Mouse (Mus musculus): ENCODE data around the gene Sulf2.

The Sulf2 gene

GRCm38 (mm10) chr2:166119992-166120391, 35.5 kb downstream of the Sulf2 start:
- no peak for DNase-seq (ENCODE audit: inconsistent ontology term)

DNA sequence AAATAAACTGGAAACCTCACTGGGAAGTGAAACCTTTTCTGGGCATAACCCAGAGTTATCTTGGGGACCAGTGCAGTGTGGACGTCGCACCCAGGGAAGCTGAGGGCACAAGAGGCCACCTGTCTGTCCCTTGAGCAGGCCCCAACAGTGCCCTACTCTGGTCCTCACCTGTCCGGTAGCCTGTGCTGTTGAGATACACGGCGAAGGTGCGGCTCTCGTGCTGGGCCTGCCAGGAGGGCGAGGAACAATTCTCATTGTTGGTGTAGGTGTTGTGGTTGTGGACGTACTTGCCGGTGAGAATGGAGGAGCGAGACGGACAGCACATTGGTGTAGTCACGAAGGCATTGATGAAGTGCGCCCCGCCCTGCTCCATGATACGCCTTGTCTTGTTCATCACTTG, 38.8 kb downstream of the Sulf2 start:
- no peak for DNase-seq (ENCODE audit: inconsistent ontology term)

GRCm38 (mm10) chr2:166116278-166116608, 39.2 kb downstream of the Sulf2 start:
- no peak for DNase-seq (ENCODE audit: inconsistent ontology term)

- DNase-seq (ENCODE audit: inconsistent ontology term): peak; percentile 71
These were observed 39.7 kb downstream of the Sulf2 start for GRCm38 (mm10) chr2:166115571-166116277.

DNA sequence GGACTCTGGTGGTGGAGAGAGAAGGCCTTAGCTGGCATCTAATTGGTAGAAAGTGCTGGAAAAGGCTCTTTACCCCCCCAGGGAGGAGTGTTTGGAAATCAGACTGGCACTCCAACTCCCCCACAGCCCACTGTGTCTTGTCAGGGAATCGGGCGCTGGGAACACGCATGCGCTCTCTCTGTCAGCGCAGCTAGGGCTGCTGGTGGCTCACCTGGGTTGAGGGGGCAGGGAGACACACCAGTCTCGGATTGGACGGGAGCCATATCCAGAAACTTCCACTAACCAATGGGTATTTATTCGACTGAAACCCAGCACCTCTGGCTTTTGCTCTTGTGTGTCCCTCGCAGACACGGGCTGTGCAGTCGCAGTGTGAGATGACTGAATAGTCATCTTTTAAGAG, 42.5 kb downstream of the Sulf2 start:
- no peak for DNase-seq (ENCODE audit: inconsistent ontology term)

- DNase-seq (ENCODE audit: inconsistent ontology term): no peak
These were observed 43.6 kb downstream of the Sulf2 start for GRCm38 (mm10) chr2:166111831-166112250.

DNA sequence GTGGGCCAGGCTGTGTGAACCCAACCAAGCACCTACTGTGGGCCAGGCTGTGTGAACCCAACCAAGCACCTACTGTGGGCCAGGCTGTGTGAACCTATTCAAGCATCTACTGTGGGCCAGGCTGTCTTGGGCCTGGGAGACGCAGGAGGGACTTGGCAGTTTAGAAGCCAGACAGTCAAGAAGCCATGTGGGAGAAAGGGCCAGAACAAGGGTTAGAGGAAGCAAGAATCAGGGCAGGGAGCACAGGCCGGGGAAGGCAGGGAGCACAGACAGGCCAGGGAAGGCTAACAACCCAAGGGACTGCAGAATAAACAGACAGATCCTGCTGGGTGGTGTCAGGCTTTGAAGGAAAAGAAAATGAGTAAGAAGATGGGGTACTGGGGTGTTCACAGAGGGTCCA, 44.2 kb downstream of the Sulf2 start:
- no peak for DNase-seq (ENCODE audit: inconsistent ontology term)

DNA sequence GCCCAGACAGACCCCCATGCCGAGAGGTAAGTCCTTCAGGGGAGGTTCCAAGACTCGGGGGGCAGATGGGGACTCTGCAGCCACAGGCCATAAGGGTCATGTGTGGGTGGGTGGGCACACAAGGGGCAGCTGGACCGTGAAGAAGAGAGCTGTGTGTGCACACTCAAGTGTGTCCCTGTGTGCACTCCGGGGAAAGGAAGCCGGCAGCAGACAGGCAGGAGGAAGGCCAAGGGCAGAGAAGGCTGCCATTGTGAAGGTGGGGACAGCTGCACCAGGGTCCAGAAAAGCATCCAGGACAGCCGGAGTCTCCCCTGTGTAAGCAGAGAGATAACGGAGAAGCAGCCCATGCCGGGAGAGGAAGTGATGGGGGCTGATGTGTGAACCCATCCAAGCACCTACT, 44.7 kb downstream of the Sulf2 start:
- no peak for DNase-seq (ENCODE audit: inconsistent ontology term)

- peak; percentile 47 for DNase-seq (ENCODE audit: inconsistent ontology term)
These were observed 47.1 kb downstream of the Sulf2 start for GRCm38 (mm10) chr2:166108326-166108725.

GRCm38 (mm10) chr2:166107911-166108310, 47.6 kb downstream of the Sulf2 start:
- DNase-seq (ENCODE audit: inconsistent ontology term): no peak

- DNase-seq (ENCODE audit: inconsistent ontology term): no peak
These were observed 48.8 kb downstream of the Sulf2 start for GRCm38 (mm10) chr2:166106631-166107030.

GRCm38 (mm10) chr2:166105911-166106310, 49.6 kb downstream of the Sulf2 start:
- DNase-seq (ENCODE audit: inconsistent ontology term): no peak

DNA sequence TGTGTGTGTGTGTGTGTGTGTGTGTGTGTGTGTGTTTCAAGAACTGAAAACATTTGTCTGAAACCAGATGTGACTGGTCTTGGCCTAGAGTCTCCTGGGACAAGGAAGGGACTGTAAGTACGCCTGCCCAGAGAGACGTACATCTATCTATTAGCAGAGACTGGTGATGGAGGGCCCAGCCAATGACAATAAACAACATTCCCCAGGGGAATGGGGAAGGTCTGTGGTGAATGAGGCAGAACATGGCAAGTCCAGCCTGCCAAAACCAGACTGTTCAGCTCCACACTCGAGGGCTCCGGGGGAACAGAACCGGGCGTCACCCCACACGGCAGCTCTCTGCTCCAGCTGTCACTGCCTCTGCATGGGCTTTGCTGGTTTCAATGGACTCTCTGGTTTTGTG, 52.6 kb downstream of the Sulf2 start:
- no peak for DNase-seq (ENCODE audit: inconsistent ontology term)

DNA sequence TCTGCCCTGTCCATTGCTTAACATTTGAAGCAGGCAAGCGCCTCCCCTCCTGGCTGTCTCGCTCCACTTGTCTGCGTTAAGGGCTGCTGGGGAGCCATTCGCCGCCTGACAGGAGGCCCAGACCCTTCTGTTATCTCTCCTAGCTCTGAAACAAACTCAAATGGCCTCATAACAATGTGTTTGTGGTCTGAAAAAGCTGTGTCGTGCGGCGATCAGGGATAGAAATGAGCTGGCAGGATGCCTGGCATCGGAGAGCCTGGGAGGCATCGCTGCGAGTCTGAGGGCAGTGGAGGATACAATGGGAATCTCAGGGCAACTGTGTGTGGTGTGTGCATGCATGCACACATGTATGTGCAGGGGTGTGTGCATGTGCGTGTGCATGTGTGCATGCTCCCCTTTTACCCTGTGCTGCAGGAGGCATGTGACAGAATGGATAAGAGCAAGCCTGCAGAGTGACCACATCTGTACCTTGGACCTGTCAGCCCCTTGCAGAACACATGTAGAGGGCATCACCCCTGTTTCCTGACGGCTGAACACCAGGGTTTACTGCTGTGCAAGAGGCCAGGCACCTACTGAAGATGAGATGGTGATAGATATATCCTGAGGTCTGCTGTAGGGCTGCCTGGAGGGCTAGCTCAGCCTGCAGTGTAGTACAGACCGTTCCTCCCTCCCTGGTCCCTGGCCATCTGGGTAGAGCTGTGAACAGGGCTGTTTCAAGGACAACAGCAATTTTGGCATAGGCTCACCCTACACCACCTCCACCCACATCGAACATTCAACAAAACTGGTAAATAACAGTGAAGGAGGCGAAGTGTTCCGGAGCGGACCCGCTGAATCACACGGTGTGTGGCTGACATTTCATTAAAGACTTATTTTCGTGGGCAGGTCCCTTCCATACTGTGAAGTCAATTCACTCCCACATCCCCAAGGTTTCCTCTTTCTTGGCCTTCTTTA, 54.9 kb downstream of the Sulf2 start:
- peak; percentile 37 for DNase-seq (ENCODE audit: inconsistent ontology term)

GRCm38 (mm10) chr2:166098292-166098933, 57.0 kb downstream of the Sulf2 start:
- DNase-seq (ENCODE audit: inconsistent ontology term): no peak

GRCm38 (mm10) chr2:166097443-166098291, 57.8 kb downstream of the Sulf2 start:
- DNase-seq (ENCODE audit: inconsistent ontology term): no peak

DNA sequence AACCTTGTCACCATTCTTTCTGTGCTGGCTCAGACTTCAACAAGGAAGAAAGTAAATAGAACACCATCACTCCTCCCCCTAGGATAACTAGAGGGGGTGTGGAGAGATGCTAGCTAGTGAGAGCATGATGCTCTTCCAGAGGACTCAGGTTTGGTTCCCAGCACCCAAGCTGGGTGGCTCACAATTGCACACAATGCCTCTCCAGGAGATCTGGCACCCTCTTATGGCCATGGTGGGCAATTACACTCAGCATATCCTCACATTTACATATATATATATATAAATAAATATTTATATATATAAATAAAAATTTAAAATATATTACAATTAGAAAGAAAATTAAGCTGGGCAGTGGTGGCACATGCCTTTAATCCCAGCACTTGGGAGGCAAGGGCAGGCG, 58.6 kb downstream of the Sulf2 start:
- no peak for DNase-seq (ENCODE audit: inconsistent ontology term)

GRCm38 (mm10) chr2:166096300-166096699, 59.2 kb downstream of the Sulf2 start:
- DNase-seq (ENCODE audit: inconsistent ontology term): no peak

DNA sequence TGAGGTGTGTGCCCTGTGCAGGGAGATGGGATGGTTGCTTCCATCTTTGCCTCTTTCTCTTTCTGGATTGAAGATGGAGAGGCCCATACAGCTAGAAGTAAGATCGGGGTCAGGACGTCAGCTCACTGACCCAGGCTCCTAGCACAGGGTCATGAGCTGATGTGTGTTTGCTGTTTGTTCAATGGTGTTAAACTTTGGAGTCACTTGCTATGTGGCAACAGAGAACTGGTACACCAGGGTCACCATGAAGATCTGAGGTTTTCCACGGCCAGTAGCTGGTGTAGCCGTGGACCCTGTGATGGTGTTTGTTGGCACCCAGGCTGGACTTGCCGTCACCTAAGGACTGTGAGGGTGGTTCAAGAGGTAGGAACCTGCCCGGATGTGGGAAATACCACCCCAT, 63.1 kb downstream of the Sulf2 start:
- no peak for DNase-seq (ENCODE audit: inconsistent ontology term)

DNA sequence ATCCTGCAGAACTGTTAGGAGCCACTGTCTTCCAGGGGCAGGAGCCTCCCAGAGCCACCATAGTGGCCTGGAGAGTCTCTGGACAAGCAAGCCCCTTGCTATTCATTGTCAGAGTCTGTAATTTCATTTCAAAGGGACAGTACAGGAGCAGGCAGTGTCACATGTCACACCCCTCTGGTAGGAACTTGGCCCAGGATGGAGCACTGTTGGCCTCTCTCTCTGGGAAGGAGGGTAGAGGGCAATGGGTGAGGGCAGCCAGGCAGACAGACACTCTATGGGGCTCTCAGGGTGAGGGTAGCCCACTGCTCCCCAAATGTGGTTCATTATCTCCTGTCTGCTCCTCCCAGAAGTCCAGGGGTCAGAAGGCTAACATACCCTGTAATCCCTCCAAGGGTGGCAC, 63.9 kb downstream of the Sulf2 start:
- DNase-seq (ENCODE audit: inconsistent ontology term): no peak

- peak; percentile 46 for DNase-seq (ENCODE audit: inconsistent ontology term)
These were observed 65.3 kb downstream of the Sulf2 start for GRCm38 (mm10) chr2:166090131-166090581.

All from Muller cell, postnatal 12 days (primary cell).